Mouse (Mus musculus) kidney, adult 11 months (tissue): Measurements from ENCODE around the gene Ncoa3.

Source experiments
- DNase-seq: peaks from one replicate; pipeline ENCODE4 v3.0.0; 2022

The Ncoa3 gene

DNA sequence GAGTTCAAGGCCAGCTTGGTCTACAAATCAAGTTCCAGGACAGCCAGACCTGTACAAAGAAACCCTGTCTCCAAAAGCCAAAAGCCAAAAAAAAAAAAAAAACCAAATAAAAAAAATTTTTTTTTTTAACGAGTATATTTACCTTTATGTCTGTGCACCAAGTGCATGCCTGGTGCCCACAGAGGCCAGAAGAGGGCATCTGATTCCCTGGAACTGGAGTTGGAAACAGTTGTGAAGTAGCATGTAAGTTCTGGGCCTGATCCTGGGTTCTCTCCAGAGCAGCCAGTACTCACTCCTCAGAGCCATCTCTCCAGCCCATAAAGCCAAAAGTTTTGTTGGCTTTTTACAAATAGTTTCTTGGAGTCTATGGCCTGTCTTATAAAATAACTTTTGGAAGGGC, 10.6 kb downstream of the Ncoa3 start:
- no peak for DNase-seq

- no peak for DNase-seq
Measured at GRCm38 (mm10) chr2:166007046-166007445, 14.6 kb downstream of the Ncoa3 start.

DNA sequence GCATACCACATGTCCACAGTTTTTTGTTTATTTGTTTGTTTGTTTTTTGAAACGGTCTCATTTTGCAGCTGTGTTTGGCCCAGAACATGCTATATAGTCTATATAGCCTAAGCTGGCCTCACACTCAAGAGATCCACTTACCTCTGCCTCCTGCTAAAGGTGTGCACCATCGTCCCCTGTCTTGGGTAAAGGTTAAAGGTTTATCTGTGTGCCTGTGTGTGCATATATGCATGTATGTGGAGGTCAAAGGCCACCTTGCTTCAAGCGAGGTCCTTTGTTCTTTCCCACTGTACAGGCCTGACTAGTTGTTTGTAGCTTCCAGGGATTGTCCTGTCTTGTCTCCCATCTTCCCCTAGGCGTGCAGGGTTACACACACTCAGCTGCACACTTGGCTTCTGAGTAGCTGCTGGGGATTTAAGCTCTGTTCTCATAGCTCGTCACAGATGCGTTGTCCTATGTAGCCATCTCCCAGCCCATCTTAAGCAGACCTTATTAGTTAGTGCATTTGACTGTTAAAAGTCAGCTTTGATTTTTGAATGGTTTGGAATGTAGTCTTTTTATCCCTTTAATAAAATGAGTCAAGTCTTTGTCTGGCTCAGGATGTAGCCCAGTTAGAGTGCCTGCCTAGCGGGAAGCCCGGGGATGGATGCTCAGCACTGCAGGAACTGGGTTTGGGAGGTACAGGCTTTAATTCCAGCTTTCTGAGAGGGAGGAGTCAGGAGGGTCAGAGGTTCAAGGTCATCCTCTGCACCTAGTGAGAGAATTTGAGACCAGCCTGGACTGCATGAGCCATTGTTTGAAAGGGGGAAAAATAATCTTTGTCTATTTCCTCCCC, 16.3 kb downstream of the Ncoa3 start:
- no peak for DNase-seq

DNA sequence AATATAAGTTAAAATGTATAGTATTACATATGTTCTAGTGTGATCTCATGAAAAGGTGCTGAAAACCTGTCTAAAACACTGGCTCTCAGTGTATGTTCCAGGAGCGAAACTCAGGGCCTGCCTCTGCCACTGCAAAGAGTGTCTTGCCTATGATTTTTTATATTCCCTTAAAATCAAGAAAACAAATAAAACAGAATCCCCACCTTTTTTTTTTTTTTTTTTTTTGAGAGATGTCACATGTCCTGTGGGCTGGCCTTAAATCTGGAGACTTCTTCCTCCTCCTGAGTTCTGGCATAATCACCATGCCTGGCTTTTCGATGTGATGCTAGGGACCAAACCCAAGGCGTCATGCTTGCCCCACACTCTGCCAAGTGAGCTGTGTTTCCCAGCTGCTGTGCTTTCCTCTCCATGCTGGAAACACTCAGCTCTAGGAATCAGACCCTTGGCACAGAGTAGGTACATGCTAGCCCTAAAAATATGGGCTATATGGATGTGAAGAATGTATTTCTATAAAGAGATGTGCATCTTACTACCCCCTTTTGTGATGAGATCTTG, 17.0 kb downstream of the Ncoa3 start:
- no peak for DNase-seq

- DNase-seq = no peak
Measured at GRCm38 (mm10) chr2:166010321-166010720, 17.9 kb downstream of the Ncoa3 start.

DNA sequence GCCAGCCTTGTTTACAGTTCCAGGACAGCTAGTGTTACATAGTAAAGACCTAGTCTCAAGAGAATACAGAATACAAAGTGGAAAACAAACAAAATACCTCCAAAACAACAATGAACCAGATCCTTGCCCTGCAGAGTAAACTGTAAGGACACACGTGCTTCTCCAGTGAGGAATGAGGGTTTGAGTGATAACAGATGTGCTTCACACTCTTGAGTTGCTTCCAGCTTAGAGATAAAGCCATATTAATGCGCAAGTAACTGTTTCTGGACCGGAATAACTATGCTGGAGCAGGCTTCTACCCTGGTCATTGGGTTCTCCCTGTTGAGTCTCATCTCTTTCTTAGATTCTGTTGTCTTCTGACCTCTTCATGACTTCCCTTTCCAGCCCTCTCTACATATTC, 19.0 kb downstream of the Ncoa3 start:
- no peak for DNase-seq

GRCm38 (mm10) chr2:166012145-166012544, 19.7 kb downstream of the Ncoa3 start:
- DNase-seq = no peak

GRCm38 (mm10) chr2:166018769-166019168, 26.3 kb downstream of the Ncoa3 start:
- no peak for DNase-seq

DNA sequence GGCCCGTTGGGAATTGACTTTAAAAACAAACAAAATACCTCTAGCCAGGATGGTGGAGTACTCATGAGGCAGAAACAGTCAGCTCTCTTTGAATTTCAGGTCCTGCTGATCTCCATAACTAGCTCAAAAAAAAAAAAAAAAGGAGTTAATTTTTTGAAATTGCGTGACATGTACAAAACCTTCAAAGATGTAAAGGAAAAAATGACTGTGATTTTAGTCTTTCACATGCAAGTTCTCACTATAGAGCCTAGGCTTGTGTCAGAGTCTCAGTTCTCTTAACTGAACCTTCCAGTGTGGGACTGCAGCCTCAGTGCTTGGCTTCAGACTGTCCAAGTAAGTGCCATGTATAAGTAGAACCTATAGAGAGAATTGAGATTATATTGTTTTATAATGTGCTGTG, 27.6 kb downstream of the Ncoa3 start:
- no peak for DNase-seq

- DNase-seq = no peak
Measured at GRCm38 (mm10) chr2:166021073-166021610, 28.7 kb downstream of the Ncoa3 start.

- peak; percentile 69 for DNase-seq
Measured at GRCm38 (mm10) chr2:166021642-166022041, 29.2 kb downstream of the Ncoa3 start.

- peak; percentile 79 for DNase-seq
Measured at GRCm38 (mm10) chr2:166022327-166022726, 29.9 kb downstream of the Ncoa3 start.

DNA sequence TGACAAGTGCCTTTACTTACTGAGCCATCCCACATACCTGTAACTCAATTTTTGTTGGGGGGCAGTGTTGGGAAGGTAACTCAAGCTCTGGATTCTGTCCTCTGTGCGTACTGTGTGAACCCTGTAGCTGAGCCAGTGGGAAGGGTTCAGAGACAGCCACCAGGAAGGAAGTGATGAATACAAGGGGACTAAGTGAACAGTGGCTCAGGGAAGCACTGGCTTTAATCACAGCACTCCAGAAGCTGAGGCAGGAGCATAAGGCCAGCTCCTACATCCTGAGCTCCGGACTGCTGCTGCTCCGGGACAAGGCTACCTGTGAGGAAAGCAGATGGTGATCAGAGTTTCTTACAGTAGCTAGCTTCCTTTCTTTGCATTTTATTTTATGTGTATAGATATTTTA, 31.6 kb downstream of the Ncoa3 start:
- no peak for DNase-seq

- DNase-seq = no peak
Measured at GRCm38 (mm10) chr2:166024621-166025020, 32.2 kb downstream of the Ncoa3 start.

DNA sequence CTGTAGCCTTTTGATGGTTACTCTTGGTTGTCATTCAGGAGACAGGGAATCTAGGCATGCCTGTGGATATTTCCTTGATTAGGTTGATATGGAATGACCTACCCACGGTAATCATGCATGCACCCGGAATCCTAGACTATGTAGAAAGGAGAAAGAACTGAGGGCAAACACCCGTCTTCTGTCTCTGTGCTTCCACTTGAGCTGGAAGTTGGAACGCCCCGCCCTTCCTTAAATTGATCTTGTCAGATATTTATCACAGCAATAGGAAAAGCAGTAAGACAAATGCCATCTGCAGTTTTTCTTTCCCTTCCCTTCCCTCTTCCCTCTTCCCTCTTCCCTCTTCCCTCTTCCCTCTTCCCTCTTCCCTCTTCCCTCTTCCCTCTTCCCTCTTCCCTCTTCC, 33.5 kb downstream of the Ncoa3 start:
- no peak for DNase-seq

- DNase-seq = no peak
Measured at GRCm38 (mm10) chr2:166027834-166028233, 35.4 kb downstream of the Ncoa3 start.

DNA sequence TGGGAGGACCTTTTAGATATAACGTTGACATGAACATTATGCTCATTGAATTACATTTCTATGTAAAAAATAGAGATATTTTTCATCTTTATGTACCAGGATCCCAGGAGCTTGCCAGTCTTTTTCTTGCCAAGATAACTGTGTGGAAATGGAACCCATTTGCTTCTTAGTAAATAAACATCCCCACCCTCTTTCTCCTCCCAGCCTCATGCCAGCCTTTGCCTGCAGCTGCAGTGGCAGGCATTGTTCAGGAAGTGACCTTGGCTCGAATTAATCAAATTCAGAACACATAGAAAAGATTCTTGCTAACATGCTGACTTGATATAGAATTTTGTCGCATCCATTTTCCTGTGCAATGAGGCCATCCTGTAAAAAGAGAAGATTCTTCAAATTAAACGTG, 36.8 kb downstream of the Ncoa3 start:
- no peak for DNase-seq

- no peak for DNase-seq
Measured at GRCm38 (mm10) chr2:166030256-166030995, 38.0 kb downstream of the Ncoa3 start.

GRCm38 (mm10) chr2:166031120-166031929, 38.9 kb downstream of the Ncoa3 start:
- DNase-seq = peak; percentile 82

GRCm38 (mm10) chr2:166032628-166033027, 40.2 kb downstream of the Ncoa3 start:
- no peak for DNase-seq

GRCm38 (mm10) chr2:166034967-166035490, 42.6 kb downstream of the Ncoa3 start:
- DNase-seq = peak; percentile 60

DNA sequence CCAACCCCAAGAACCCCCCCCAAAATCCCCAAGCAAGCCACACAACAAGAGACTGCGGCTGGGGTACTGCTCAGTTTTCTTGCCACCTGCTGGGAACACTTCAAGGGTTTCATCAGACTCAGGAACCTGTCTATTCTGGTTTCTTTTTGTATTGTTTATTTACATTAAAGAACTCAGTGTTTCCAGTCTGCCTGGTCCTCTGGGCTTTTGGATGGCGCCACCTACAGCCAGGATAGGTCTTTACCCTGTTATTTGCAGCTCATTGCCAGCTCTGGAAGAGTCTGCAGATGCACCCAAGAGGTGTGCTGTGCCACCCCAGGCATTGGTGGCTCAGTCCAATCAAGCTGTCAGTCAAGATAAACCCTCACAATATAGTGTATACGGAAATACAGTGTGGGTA, 43.3 kb downstream of the Ncoa3 start:
- peak; percentile 67 for DNase-seq

GRCm38 (mm10) chr2:166039681-166040080, 47.2 kb downstream of the Ncoa3 start:
- peak; percentile 39 for DNase-seq
